Mouse (Mus musculus) G1E (cell line): ENCODE results near the gene Fam71a.

Experiments used
- CTCF ChIP-seq: IDR thresholded peaks from 2 replicates; pipeline ENCODE4 v1.5.1; 2012; ENCODE audit warnings: low read depth, low read length, inconsistent platforms, mixed read lengths
- POLR2AphosphoS5 ChIP-seq: IDR thresholded peaks from 2 replicates; pipeline ENCODE4 v1.6.1; 2012; ENCODE audit warnings: low read depth, low read length, inconsistent platforms; ENCODE audit not compliant: insufficient replicate concordance
- TAL1 ChIP-seq: conservative IDR thresholded peaks from 2 replicates; pipeline ENCODE4 v1.6.1; 2012; ENCODE audit warnings: low read depth, low read length, inconsistent platforms, mixed read lengths

- TF ChIP-seq CTCF (no peak), POLR2AphosphoS5 (no peak), TAL1 (no peak)
Measured at GRCm38 (mm10) chr1:191178511-191179188, 14.0 kb upstream of the Fam71a start.
